Mouse (Mus musculus): Measurements from ENCODE around the gene Ckb. TPM values are rescaled to one million over a fixed set of nuclear protein-coding genes. Genes with fewer than 3 reads are reported as not detected.
A peak's percentile ranks its signal among the peaks of the same experiment; 100 is the strongest.
"Not testable (repeated sequence)": the region's sequence is repeated elsewhere in the genome, so short reads cannot be mapped to it uniquely, and the experiment has no call there.

The Ckb gene
- polyA plus RNA-seq, 1 experiment from 2014 or later = 206 TPM

- H3K27me3 ChIP-seq (replicated peaks; ENCODE audit: control insufficient read depth, insufficient read depth, low read length) = no peaks in the 10 kb centered on the region
- no peak for ATAC-seq (ENCODE audit: low read depth)
These were observed 8.7 kb downstream of the Ckb start for GRCm38 (mm10) chr12:111663228-111664143.

GRCm38 (mm10) chr12:111661554-111661953, 10.6 kb downstream of the Ckb start:
- H3K4me2 ChIP-seq (ENCODE audit: low read depth, low read length); ATAC-seq (ENCODE audit: low read depth); H3K27ac ChIP-seq (replicated peaks; ENCODE audit: low read depth, low read length); DNase-seq (ENCODE audit: low spot score); H3K27me3 ChIP-seq (replicated peaks; ENCODE audit: control insufficient read depth, insufficient read depth, low read length); H3K9ac ChIP-seq (ENCODE audit: low read depth, low read length); H3K9me3 ChIP-seq (ENCODE audit: control insufficient read depth, low read length); H3K4me1 ChIP-seq (ENCODE audit: control insufficient read depth, insufficient read depth, low read length); H3K4me3 ChIP-seq (ENCODE audit: low read depth, low read length): not testable (repeated sequence)
- 98% methylated on average over 11 of the region's 11 CpGs for WGBS
- H3K36me3 ChIP-seq (ENCODE audit: control insufficient read depth, insufficient read depth, low read length) = peaks cover 53% of the 10 kb centered on the region

More at GRCm38 (mm10) chr12:111663228-111664143, 8.7 kb downstream of the Ckb start:
- H3K9ac ChIP-seq (ENCODE audit: low read depth, low read length) = no peak overlapping the region
- DNase-seq (ENCODE audit: low spot score) = no peak
- H3K4me2 ChIP-seq (ENCODE audit: low read depth, low read length) = 0 out of 2 replicates have a peak overlapping the region, but pooled peaks have one; percentile 3
- H3K36me3 ChIP-seq (ENCODE audit: control insufficient read depth, insufficient read depth, low read length) = peaks cover 35% of the 10 kb centered on the region
- H3K4me1 ChIP-seq (ENCODE audit: control insufficient read depth, insufficient read depth, low read length) = 0 out of 2 replicates have a peak, but pooled peaks cover 4% of the 10 kb centered on the region
- H3K9me3 ChIP-seq (ENCODE audit: control insufficient read depth, low read length) = no peaks in the 10 kb centered on the region
- no peak overlapping the region for H3K4me3 ChIP-seq (ENCODE audit: low read depth, low read length)
- H3K27ac ChIP-seq (replicated peaks; ENCODE audit: low read depth, low read length) = peak overlapping the region; percentile 72
- 64% methylated on average over 11 of the region's 17 CpGs for WGBS

- ATAC-seq (ENCODE audit: low read depth) (no peak), DNase-seq (ENCODE audit: low spot score) (no peak)
- Histone ChIP-seq H3K9ac (ENCODE audit: low read depth, low read length) (no peak overlapping the region), H3K27me3 (replicated peaks; ENCODE audit: control insufficient read depth, insufficient read depth, low read length) (no peaks in the 10 kb centered on the region), H3K36me3 (ENCODE audit: control insufficient read depth, insufficient read depth, low read length) (peaks cover 62% of the 10 kb centered on the region), H3K9me3 (ENCODE audit: control insufficient read depth, low read length) (no peaks in the 10 kb centered on the region), H3K4me3 (ENCODE audit: low read depth, low read length) (no peak overlapping the region), H3K4me2 (ENCODE audit: low read depth, low read length) (no peak overlapping the region), H3K27ac (replicated peaks; ENCODE audit: low read depth, low read length) (no peak overlapping the region), H3K4me1 (ENCODE audit: control insufficient read depth, insufficient read depth, low read length) (0 out of 2 replicates have a peak, but pooled peaks cover 4% of the 10 kb centered on the region)
- WGBS = 93% methylated on average over 1 of the region's 1 CpGs
These were observed 11.5 kb downstream of the Ckb start for GRCm38 (mm10) chr12:111660628-111661027.

GRCm38 (mm10) chr12:111659331-111659730, 12.8 kb downstream of the Ckb start:
- 98% methylated on average over 4 of the region's 4 CpGs for WGBS
- Histone ChIP-seq H3K9me3 (ENCODE audit: control insufficient read depth, low read length) (no peaks in the 10 kb centered on the region), H3K27me3 (replicated peaks; ENCODE audit: control insufficient read depth, insufficient read depth, low read length) (no peaks in the 10 kb centered on the region), H3K4me2 (ENCODE audit: low read depth, low read length) (no peak overlapping the region), H3K27ac (replicated peaks; ENCODE audit: low read depth, low read length) (no peak overlapping the region), H3K4me1 (ENCODE audit: control insufficient read depth, insufficient read depth, low read length) (0 out of 2 replicates have a peak, but pooled peaks cover 4% of the 10 kb centered on the region), H3K9ac (ENCODE audit: low read depth, low read length) (no peak overlapping the region), H3K4me3 (ENCODE audit: low read depth, low read length) (no peak overlapping the region), H3K36me3 (ENCODE audit: control insufficient read depth, insufficient read depth, low read length) (peaks cover 69% of the 10 kb centered on the region)
- DNase-seq (ENCODE audit: low spot score) (no peak), ATAC-seq (ENCODE audit: low read depth) (no peak)

- peaks cover 84% of the 10 kb centered on the region for H3K36me3 ChIP-seq (ENCODE audit: control insufficient read depth, insufficient read depth, low read length)
- ATAC-seq (ENCODE audit: low read depth) (no peak), DNase-seq (ENCODE audit: low spot score) (no peak)
- no peak overlapping the region for H3K4me3 ChIP-seq (ENCODE audit: low read depth, low read length)
- 92% methylated on average over 11 of the region's 11 CpGs for WGBS
- H3K9ac ChIP-seq (ENCODE audit: low read depth, low read length) = no peak overlapping the region
- H3K27ac ChIP-seq (replicated peaks; ENCODE audit: low read depth, low read length) = no peak overlapping the region
- H3K27me3 ChIP-seq (replicated peaks; ENCODE audit: control insufficient read depth, insufficient read depth, low read length) = no peaks in the 10 kb centered on the region
- no peak overlapping the region for H3K4me2 ChIP-seq (ENCODE audit: low read depth, low read length)
- no peaks in the 10 kb centered on the region for H3K4me1 ChIP-seq (ENCODE audit: control insufficient read depth, insufficient read depth, low read length)
- H3K9me3 ChIP-seq (ENCODE audit: control insufficient read depth, low read length) = no peaks in the 10 kb centered on the region
These were observed 16.4 kb downstream of the Ckb start for GRCm38 (mm10) chr12:111655695-111656094.

- H3K4me3 ChIP-seq (ENCODE audit: low read depth, low read length) = no peak overlapping the region
- H3K36me3 ChIP-seq (ENCODE audit: control insufficient read depth, insufficient read depth, low read length) = peaks cover 84% of the 10 kb centered on the region
- DNase-seq (ENCODE audit: low spot score) = peak; percentile 69
- H3K27me3 ChIP-seq (replicated peaks; ENCODE audit: control insufficient read depth, insufficient read depth, low read length) = no peaks in the 10 kb centered on the region
- H3K4me2 ChIP-seq (ENCODE audit: low read depth, low read length) = no peak overlapping the region
- 43% methylated on average over 3 of the region's 3 CpGs for WGBS
- H3K9ac ChIP-seq (ENCODE audit: low read depth, low read length) = no peak overlapping the region
- no peak overlapping the region for H3K27ac ChIP-seq (replicated peaks; ENCODE audit: low read depth, low read length)
- no peaks in the 10 kb centered on the region for H3K4me1 ChIP-seq (ENCODE audit: control insufficient read depth, insufficient read depth, low read length)
- 0 out of 2 replicates have a peak, but pooled peaks have one; percentile 44 for ATAC-seq (ENCODE audit: low read depth)
- H3K9me3 ChIP-seq (ENCODE audit: control insufficient read depth, low read length) = no peaks in the 10 kb centered on the region
These were observed 18.7 kb downstream of the Ckb start for GRCm38 (mm10) chr12:111653434-111653833.

GRCm38 (mm10) chr12:111652953-111653352, 19.2 kb downstream of the Ckb start:
- no peaks in the 10 kb centered on the region for H3K9me3 ChIP-seq (ENCODE audit: control insufficient read depth, low read length)
- no peak overlapping the region for H3K4me3 ChIP-seq (ENCODE audit: low read depth, low read length)
- H3K27me3 ChIP-seq (replicated peaks; ENCODE audit: control insufficient read depth, insufficient read depth, low read length) = no peaks in the 10 kb centered on the region
- 89% methylated on average over 3 of the region's 3 CpGs for WGBS
- ATAC-seq (ENCODE audit: low read depth) (no peak), DNase-seq (ENCODE audit: low spot score) (no peak)
- H3K4me2 ChIP-seq (ENCODE audit: low read depth, low read length) = no peak overlapping the region
- H3K9ac ChIP-seq (ENCODE audit: low read depth, low read length) = no peak overlapping the region
- H3K4me1 ChIP-seq (ENCODE audit: control insufficient read depth, insufficient read depth, low read length) = no peaks in the 10 kb centered on the region
- H3K36me3 ChIP-seq (ENCODE audit: control insufficient read depth, insufficient read depth, low read length) = peaks cover 85% of the 10 kb centered on the region
- H3K27ac ChIP-seq (replicated peaks; ENCODE audit: low read depth, low read length) = no peak overlapping the region

- Histone ChIP-seq H3K4me1 (ENCODE audit: control insufficient read depth, insufficient read depth, low read length) (no peaks in the 10 kb centered on the region), H3K9ac (ENCODE audit: low read depth, low read length) (no peak overlapping the region), H3K9me3 (ENCODE audit: control insufficient read depth, low read length) (no peaks in the 10 kb centered on the region), H3K4me2 (ENCODE audit: low read depth, low read length) (no peak overlapping the region), H3K27ac (replicated peaks; ENCODE audit: low read depth, low read length) (no peak overlapping the region), H3K27me3 (replicated peaks; ENCODE audit: control insufficient read depth, insufficient read depth, low read length) (no peaks in the 10 kb centered on the region), H3K36me3 (ENCODE audit: control insufficient read depth, insufficient read depth, low read length) (peaks cover 89% of the 10 kb centered on the region), H3K4me3 (ENCODE audit: low read depth, low read length) (no peak overlapping the region)
- 0 out of 2 replicates have a peak, but pooled peaks have one; percentile 60 for ATAC-seq (ENCODE audit: low read depth)
- DNase-seq (ENCODE audit: low spot score) = peak; percentile 50
- WGBS = 55% methylated on average over 6 of the region's 6 CpGs
These were observed 24.0 kb downstream of the Ckb start for GRCm38 (mm10) chr12:111648061-111648645.

Measured in embryonic facial prominence, embryonic 14.5 days (tissue).